Mouse (Mus musculus) liver, embryonic 12.5 days (tissue): ENCODE results near the gene Plekha5. TPM values are rescaled to one million over a fixed set of nuclear protein-coding genes. Genes with fewer than 3 reads are reported as not detected.

ENCODE experiments used
- ATAC-seq: fragments of 200-750 bp; cut with Nextera tagmentation; 2 replicates; pipeline ENCODE4 v1.8.0; 2017; ENCODE audit warnings: moderate number of reproducible peaks, mild to moderate bottlenecking, moderate library complexity
- H3K27ac ChIP-seq: fragments of 300-500 bp; sonication (generic); 2 replicates; pipeline ENCODE4 v1.5.1; 2016; ENCODE audit warnings: mild to moderate bottlenecking
- H3K27me3 ChIP-seq: fragments of 300-500 bp; sonication (generic); replicated peaks from 2 replicates; pipeline ENCODE4 v1.6.1; 2016; ENCODE audit warnings: mild to moderate bottlenecking, moderate library complexity
- H3K36me3 ChIP-seq: fragments of 300-500 bp; sonication (generic); 2 replicates; pipeline ENCODE4 v1.6.1; 2016; ENCODE audit warnings: mild to moderate bottlenecking, moderate library complexity
- H3K4me1 ChIP-seq: fragments of 300-500 bp; sonication (generic); 2 replicates; pipeline ENCODE4 v1.6.1; 2016
- H3K4me2 ChIP-seq: fragments of 300-500 bp; sonication (generic); 2 replicates; pipeline ENCODE4 v1.6.1; 2016; ENCODE audit warnings: mild to moderate bottlenecking, moderate library complexity
- H3K4me3 ChIP-seq: fragments of 300-500 bp; sonication (generic); 2 replicates; pipeline ENCODE4 v1.5.1; 2016; ENCODE audit warnings: mild to moderate bottlenecking, moderate library complexity
- H3K9ac ChIP-seq: fragments of 300-500 bp; sonication (generic); 2 replicates; pipeline ENCODE4 v1.6.1; 2016; ENCODE audit warnings: mild to moderate bottlenecking, moderate library complexity
- H3K9me3 ChIP-seq: fragments of 300-500 bp; sonication (generic); replicated peaks from 2 replicates; pipeline ENCODE4 v1.6.1; 2016; ENCODE audit warnings: mild to moderate bottlenecking, moderate library complexity
- WGBS: fragments of 180-500 bp; shearing (Covaris S2); methylation state at CpG from one replicate; pipeline ENCODE4 v1.1.7; 2016; ENCODE audit not compliant: insufficient replicate concordance; 5-methylcytosine and 5-hydroxymethylcytosine counted together
- polyA plus RNA-seq: library from polyadenylated mRNA; unstranded; fragments of >200 nt; fragmentation: Nextera tagmentation; extraction: Ambion mirVana; gene quantifications from 2 replicates; pipeline ENCODE4 v1.2.1, GENCODE M21; 2016

Gene Plekha5
- polyA plus RNA-seq, 1 experiment from 2014 or later: 12.4 TPM

GRCm38 (mm10) chr6:140630306-140630705 lies 206.5 kb downstream of the Plekha5 start:
- Histone ChIP-seq H3K36me3 (peaks cover 25% of the 10 kb centered on the region), H3K4me1 (peaks cover 29% of the 10 kb centered on the region), H3K27me3 (no peaks in the 10 kb centered on the region), H3K4me3 (no peak overlapping the region), H3K4me2 (no peak overlapping the region), H3K27ac (no peak overlapping the region), H3K9ac (no peak overlapping the region), H3K9me3 (no peaks in the 10 kb centered on the region)
- WGBS: 78% methylated on average over 4 of the region's 4 CpGs
- ATAC-seq: no peak

GRCm38 (mm10) chr6:140633616-140634015 lies 209.8 kb downstream of the Plekha5 start:
- H3K9me3 ChIP-seq: no peaks in the 10 kb centered on the region
- WGBS: 86% methylated on average over 8 of the region's 8 CpGs
- ATAC-seq: no peak

GRCm38 (mm10) chr6:140636290-140636689 lies 212.4 kb downstream of the Plekha5 start:
- peaks cover 74% of the 10 kb centered on the region for H3K36me3 ChIP-seq

More at GRCm38 (mm10) chr6:140633616-140634015, 209.8 kb downstream of the Plekha5 start:
- Histone ChIP-seq H3K4me1 (peaks cover 6% of the 10 kb centered on the region; the same call in 1 of the 2 replicates), H3K4me2 (no peak overlapping the region), H3K36me3 (peaks cover 51% of the 10 kb centered on the region), H3K27ac (no peak overlapping the region), H3K4me3 (no peak overlapping the region), H3K9ac (no peak overlapping the region), H3K27me3 (no peaks in the 10 kb centered on the region)

GRCm38 (mm10) chr6:140642010-140642409 lies 218.2 kb downstream of the Plekha5 start:
- no peak overlapping the region for H3K27ac ChIP-seq
- no peak for ATAC-seq
- H3K27me3 ChIP-seq: no peaks in the 10 kb centered on the region
- no peak overlapping the region for H3K4me3 ChIP-seq
- H3K9me3 ChIP-seq: no peaks in the 10 kb centered on the region
- no peaks in the 10 kb centered on the region for H3K4me1 ChIP-seq
- 85% methylated on average over 7 of the region's 7 CpGs for WGBS
- no peak overlapping the region for H3K4me2 ChIP-seq
- peaks cover 82% of the 10 kb centered on the region for H3K36me3 ChIP-seq
- no peak overlapping the region for H3K9ac ChIP-seq

More at GRCm38 (mm10) chr6:140636290-140636689, 212.4 kb downstream of the Plekha5 start:
- Histone ChIP-seq H3K4me2 (no peak overlapping the region), H3K9ac (no peak overlapping the region), H3K27me3 (no peaks in the 10 kb centered on the region), H3K9me3 (no peaks in the 10 kb centered on the region), H3K4me3 (no peak overlapping the region), H3K27ac (no peak overlapping the region), H3K4me1 (no peaks in the 10 kb centered on the region)
- WGBS: 73% methylated on average over 4 of the region's 4 CpGs
- ATAC-seq: no peak

GRCm38 (mm10) chr6:140642655-140643054 lies 218.8 kb downstream of the Plekha5 start:
- Histone ChIP-seq H3K27ac (no peak overlapping the region), H3K4me3 (no peak overlapping the region), H3K4me1 (no peaks in the 10 kb centered on the region), H3K4me2 (no peak overlapping the region), H3K9ac (no peak overlapping the region), H3K9me3 (no peaks in the 10 kb centered on the region), H3K27me3 (no peaks in the 10 kb centered on the region), H3K36me3 (peaks cover 81% of the 10 kb centered on the region)
- 84% methylated on average over 12 of the region's 12 CpGs for WGBS
- no peak for ATAC-seq

GRCm38 (mm10) chr6:140645931-140646330 lies 222.1 kb downstream of the Plekha5 start:
- no peaks in the 10 kb centered on the region for H3K9me3 ChIP-seq
- ATAC-seq: no peak
- no peak overlapping the region for H3K9ac ChIP-seq
- no peak overlapping the region for H3K4me3 ChIP-seq
- H3K27me3 ChIP-seq: no peaks in the 10 kb centered on the region
- H3K27ac ChIP-seq: no peak overlapping the region
- no peaks in the 10 kb centered on the region for H3K4me1 ChIP-seq
- no peak overlapping the region for H3K4me2 ChIP-seq
- H3K36me3 ChIP-seq: peaks cover 82% of the 10 kb centered on the region

Other genes starting within 250 kb of the Plekha5 start
- 6.1 and 6.5 TPM in 2 replicates for gene Aebp2, start 198.6 kb downstream of the Plekha5 start, polyA plus RNA-seq